Mouse (Mus musculus): Measurements from ENCODE around the gene Tert.

- no peak for TF ChIP-seq CTCF (IDR thresholded peaks at IDR 0.05; ENCODE audit: extremely low read depth, insufficient read depth, insufficient read length, insufficient replicate concordance)
- no peak for TF ChIP-seq POLR2A (IDR thresholded peaks at IDR 0.05; ENCODE audit: low read depth, low read length)
These were observed 55.5 kb downstream of the Tert start for GRCm38 (mm10) chr13:73682226-73682625.

Measured in spleen, adult 2 months (tissue).